Mouse (Mus musculus) retina, embryonic 14.5 days (tissue): Measurements from ENCODE around the gene Fhl5.
"Not testable (repeated sequence)": the region's sequence is repeated elsewhere in the genome, so short reads cannot be mapped to it uniquely, and the experiment has no call there.

ENCODE experiments used
- DNase-seq: peaks from one replicate; pipeline ENCODE4 v3.0.0-alpha.2; 2015; ENCODE audit warnings: low spot score

The Fhl5 gene

GRCm38 (mm10) chr4:25242776-25243175, at the start of gene Fhl5:
TSS of gene Fhl5 (minus strand) at chr4:25242876.
- no peak for DNase-seq

GRCm38 (mm10) chr4:25285002-25285401, 42.3 kb upstream of the Fhl5 start:
- peak; percentile 0 for DNase-seq

GRCm38 (mm10) chr4:25281671-25282038, 39.0 kb upstream of the Fhl5 start, which contains the start of gene Ufl1:
TSS of gene Ufl1 (minus strand) at chr4:25281821.
- peak; percentile 93 for DNase-seq

- DNase-seq, result no peak
Measured at GRCm38 (mm10) chr4:25280938-25281670, 38.4 kb upstream of the Fhl5 start.

- DNase-seq, result peak; percentile 0
Measured at GRCm38 (mm10) chr4:25272861-25273627, 30.4 kb upstream of the Fhl5 start.

GRCm38 (mm10) chr4:25271926-25272325, 29.2 kb upstream of the Fhl5 start:
- no peak for DNase-seq

GRCm38 (mm10) chr4:25267144-25267543, 24.5 kb upstream of the Fhl5 start:
- DNase-seq, result no peak

GRCm38 (mm10) chr4:25257822-25258398, 15.2 kb upstream of the Fhl5 start:
- no peak for DNase-seq

- not testable (repeated sequence) for DNase-seq
Measured at GRCm38 (mm10) chr4:25235663-25236062, 7.0 kb downstream of the Fhl5 start.

GRCm38 (mm10) chr4:25233767-25234166, 8.9 kb downstream of the Fhl5 start:
- DNase-seq, result not testable (repeated sequence)

GRCm38 (mm10) chr4:25232546-25232945, 10.1 kb downstream of the Fhl5 start:
- no peak for DNase-seq

GRCm38 (mm10) chr4:25227527-25227926, 15.1 kb downstream of the Fhl5 start:
- DNase-seq, result no peak

GRCm38 (mm10) chr4:25221927-25222326, 20.7 kb downstream of the Fhl5 start:
- DNase-seq, result no peak

- DNase-seq, result no peak
Measured at GRCm38 (mm10) chr4:25213451-25213850, 29.2 kb downstream of the Fhl5 start.

GRCm38 (mm10) chr4:25206166-25206565, 36.5 kb downstream of the Fhl5 start:
- no peak for DNase-seq

GRCm38 (mm10) chr4:25197310-25197709, 45.4 kb downstream of the Fhl5 start:
- DNase-seq, result no peak

GRCm38 (mm10) chr4:25179617-25180208, 63.0 kb downstream of the Fhl5 start:
- peak; percentile 58 for DNase-seq
